Mouse (Mus musculus) heart, adult 11 months (tissue): ENCODE results near the gene Prpf38b.
A peak's percentile ranks its signal among the peaks of the same experiment; 100 is the strongest.

Experiments used
- DNase-seq: peaks from one replicate; pipeline ENCODE4 v3.0.0; 2022

Prpf38b gene

DNA sequence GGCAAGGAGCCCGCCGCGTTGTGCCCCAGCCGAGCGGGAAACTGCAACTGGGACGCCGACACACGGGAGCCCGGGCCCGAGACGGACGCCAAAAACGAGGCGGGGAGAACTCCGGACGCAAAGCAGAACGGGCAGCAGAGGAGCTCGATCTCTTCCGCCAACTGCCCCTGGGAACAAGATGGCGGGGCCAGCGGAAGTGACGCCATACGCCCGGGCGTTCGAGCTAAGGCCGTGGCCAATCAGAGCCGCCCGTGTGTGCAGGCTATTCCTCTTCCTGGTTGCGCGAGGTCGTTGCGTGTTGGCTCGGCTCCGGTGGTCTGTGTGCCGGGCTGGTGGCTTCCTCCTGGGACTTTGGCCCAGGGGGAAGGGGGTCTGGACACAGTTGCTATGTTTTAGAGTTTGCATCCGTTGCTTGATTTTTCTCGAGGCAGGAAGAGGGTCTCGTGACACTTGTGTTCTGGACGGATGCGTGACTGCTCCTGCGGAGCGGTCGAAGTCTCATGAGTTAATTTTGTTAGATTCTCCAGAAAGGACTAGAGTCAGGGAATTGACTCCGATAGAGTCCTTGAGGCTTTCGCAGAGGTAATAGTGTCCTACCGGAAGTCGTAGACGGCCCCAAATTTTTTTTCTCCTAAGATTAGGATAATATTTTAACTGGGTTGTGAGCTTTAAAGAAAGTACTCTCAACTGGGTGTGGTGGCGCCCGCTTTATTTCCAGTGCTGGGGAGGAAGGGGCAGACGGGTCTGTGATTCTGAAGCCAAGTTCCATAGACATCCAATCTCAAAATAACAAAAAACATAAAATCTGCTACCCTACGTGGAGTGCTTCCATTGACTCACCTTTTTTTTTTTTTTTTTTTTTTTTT lies at the start of gene Prpf38b:
TSS of gene Prpf38b (minus strand) at position 180 of the 866 bp plus-strand sequence.
- DNase-seq: peak; percentile 100

DNA sequence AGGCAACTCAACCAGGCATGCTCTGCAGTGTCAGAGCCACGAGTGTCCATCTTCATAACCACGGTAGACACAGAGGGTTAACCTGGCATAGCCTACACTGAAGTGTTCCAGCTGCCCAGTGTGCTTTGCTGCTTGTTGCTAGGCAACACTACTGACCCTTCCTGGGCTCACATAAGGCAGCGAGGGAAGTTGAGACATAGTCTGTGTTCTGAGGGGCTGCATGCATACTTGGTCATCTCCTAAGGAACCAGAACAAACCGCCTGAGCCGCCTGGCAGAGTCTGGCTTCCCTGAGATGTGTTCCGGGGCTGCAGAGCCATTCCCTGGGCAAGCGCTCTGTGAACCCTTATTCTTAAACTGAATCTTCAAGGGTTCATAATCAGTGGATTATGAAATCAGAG lies 49.7 kb upstream of the Prpf38b start:
- DNase-seq: peak; percentile 84

DNA sequence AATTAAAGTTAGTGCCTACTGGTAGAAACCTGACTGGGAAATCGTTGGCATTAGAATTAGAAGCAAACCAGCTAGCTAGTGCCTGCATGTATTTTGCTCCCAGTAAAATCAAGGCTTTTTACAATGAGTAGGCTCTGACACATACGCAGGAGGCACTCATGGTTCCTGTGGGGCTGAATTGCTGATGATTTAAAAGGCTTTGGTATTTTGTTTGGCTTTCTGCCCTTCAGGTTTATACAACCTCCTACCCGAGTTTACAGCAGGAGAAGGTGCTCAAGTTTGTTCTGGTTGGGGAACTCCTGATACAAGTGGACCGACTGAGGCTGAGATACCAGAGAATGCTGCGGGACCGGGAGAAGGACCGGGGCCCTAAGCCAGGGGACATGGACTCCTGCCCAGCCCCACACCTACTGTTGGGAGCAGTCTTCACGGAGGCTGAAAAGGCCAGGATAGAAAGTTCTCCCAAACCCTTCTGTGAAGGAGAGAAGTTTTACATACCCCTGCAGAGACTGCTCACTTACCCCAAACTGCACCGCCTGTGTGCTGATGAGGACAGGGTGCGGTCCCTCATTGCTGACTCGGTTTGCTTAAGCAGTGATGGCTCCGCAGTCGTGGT lies 48.3 kb upstream of the Prpf38b start:
- DNase-seq: peak; percentile 84

DNA sequence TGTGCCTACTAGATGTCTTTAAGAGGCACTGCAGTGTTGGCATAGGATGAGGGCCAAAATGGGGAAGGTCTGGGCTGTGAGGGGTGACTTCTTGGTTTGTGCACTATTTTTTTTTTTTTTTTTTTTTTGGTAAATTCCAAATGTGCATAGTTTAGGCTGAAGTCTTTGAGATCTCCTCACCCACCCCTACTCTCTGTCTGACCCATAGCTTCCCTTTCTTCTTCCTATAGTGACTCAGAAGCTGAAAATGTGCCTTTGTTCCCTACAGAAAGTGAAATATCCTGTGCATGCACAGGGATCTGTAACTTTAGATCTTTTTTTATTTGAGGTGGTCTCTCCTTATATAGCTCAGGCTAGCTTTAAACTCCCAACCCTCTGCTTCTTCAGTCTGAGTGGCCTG lies 46.4 kb upstream of the Prpf38b start:
- DNase-seq: peak; percentile 31

DNA sequence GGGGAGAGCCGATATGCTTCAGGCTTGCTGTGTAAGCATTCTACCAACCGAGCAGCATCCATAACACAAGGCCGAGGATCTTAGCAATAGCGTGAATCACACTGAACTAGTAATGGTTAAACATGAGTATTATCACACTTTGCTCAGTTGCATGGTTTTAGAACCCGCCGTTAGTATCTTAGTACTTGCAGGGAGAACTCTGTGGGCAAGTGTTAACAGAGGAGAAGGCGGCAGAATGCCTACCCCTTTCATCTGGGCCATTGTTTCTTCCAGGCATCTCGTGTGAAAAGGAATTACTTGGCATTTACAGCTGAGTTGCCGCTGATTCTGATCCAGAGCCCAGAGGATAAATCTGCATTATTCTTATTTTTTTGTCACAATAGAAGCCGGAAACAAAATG lies 29.5 kb upstream of the Prpf38b start:
- peak; percentile 61 for DNase-seq

DNA sequence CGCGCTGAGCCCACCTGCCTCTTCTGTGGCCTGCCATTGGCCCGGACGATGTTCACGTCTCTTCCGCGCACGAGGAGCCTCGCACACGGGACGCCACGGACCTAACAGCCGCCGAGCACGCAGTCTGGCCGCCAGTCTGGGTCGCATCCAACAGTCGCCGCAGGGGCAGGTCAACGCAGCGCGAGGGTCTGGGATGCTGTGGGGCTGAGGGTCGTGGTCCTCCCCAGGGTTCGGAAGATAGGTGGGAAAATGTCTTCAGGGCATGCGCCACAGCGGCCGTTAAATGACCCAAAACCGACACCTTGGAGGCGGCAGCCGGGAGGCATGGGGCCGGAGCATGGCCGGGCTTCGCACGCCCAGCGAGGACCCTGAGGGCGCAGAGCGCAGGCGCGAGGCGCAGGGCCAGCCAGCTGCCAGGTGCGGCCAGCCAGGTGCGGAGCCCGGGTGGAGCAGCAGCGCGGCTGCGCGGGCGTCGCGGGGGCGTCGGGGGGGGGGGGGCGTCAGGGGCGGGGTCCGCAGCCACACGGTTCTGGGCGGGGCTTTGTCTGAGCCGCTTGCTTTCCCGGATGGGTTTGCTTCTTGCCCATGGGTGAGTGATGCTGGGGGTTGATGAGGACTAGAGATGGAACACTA lies 28.6 kb upstream of the Prpf38b start, which contains the start of gene Gm9857:
TSS of gene Gm9857 (minus strand) at position 445 of the 633 bp plus-strand sequence.
- peak; percentile 74 for DNase-seq

DNA sequence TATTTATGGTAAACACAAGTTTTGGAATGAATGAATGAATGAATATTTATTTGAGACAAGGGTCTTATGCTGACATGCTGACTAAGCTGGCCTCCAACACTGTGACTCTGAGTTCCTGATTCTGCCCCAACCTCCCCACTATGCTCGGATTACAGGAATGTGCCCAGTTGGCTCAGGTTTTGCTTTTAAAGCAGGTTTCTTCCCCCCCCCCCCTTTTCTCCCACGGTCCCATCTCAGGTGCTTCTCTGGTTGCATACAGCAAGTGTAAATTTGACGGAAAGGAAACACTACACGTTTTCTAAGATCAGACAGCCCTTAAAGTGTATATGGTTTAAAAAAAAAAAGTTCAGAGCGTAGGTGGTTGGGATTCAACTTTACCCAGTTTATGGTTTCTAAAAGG lies 28.0 kb upstream of the Prpf38b start, which contains the start of gene Henmt1:
TSS of gene Henmt1 (plus strand) at position 301 of the 400 bp plus-strand sequence.
- DNase-seq: peak; percentile 61

DNA sequence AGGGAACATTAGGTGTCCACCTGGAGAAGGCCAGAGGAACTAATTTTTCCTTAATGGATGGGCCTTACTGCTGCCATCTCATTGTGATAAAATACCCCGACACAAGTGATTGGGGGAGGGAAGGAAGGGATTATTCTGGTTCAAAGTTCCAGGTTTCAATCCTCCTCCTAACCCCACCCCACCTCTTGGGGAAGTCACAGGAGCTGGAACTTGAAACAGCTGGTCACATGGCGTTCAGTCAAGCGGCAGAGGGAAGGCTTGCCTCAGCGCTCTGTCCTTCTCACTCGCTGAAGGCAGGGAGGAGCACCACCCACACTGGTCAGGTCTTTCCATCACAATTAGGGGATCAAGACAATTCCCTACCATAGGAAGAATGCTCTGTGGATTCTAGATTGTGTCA lies 27.2 kb upstream of the Prpf38b start:
- peak; percentile 72 for DNase-seq

DNA sequence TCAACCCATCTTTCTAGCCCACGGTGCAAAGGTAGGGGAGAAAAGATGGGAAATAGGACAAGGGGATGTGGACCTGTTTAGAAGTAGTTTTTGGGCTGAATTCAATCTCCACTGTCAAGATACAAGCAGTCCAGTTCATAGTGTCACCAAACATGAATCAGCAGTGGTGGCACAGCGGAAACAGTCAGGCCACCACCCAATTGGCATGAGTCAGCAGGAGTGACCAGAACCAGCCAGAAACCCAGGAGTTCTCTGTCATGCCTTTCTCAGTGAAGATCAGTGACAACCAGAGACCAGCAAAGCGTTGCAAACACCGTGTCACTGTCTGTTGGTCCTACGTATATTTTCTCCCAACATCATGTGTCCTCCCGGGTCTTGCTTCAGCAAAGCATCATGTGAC lies 22.0 kb upstream of the Prpf38b start:
- peak; percentile 42 for DNase-seq

DNA sequence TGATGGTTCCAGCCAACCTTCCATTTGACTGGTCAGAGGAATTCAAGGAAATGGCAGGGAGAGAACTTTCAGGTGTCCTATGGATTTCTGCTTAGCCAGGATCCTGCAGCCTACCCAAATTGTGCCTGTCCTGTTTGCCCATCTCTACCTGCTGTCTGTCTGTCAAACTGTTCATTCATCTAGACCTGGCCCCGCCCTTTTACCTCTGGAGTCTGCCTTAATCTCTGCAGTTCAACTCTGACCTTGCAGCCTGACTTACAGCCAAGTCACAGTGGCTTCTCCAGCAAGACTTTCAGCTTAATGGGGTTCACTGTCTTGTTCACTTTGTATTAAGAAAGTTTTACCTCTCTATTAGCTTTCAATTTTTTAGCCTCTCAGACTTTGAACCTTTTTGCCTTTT lies 14.8 kb upstream of the Prpf38b start:
- DNase-seq: peak; percentile 54

DNA sequence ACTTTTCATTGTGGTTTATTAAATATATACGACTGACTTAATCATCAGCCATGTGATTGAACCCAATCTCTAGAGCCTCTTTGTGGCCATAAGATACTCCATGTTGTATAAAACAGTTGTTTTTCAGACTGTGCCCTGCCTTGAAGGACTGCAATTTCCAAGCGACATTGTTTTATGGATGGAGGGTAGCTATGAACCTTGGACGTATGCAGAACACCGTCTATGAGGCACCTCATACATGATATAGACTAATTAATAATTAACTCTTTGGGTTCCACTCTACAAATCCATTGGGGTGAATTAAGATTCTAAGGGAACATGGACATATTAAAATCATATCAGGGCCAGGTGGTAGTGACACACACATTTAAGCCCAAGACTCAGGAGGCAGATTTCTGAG lies 14.2 kb upstream of the Prpf38b start:
- peak; percentile 42 for DNase-seq

DNA sequence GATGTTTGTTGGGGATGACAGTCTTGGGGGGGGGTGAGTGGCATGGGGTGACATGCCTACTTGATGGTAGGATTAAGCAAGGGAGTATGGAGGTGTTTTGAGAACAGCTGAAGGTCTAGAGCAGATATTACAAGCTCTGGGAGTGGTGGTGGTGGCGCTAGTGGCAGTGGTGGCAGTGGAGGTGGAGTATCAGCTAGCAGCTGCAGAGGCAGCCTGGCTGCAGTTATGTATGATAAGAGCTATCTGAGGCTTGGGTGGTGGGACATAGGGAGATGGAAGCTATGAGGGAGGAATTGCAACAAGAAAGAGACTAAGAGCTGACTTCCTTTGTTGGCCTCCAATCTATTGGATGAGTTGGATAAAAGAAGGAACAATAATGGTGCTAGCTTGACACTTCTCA lies 10.3 kb upstream of the Prpf38b start:
- DNase-seq: peak; percentile 70

DNA sequence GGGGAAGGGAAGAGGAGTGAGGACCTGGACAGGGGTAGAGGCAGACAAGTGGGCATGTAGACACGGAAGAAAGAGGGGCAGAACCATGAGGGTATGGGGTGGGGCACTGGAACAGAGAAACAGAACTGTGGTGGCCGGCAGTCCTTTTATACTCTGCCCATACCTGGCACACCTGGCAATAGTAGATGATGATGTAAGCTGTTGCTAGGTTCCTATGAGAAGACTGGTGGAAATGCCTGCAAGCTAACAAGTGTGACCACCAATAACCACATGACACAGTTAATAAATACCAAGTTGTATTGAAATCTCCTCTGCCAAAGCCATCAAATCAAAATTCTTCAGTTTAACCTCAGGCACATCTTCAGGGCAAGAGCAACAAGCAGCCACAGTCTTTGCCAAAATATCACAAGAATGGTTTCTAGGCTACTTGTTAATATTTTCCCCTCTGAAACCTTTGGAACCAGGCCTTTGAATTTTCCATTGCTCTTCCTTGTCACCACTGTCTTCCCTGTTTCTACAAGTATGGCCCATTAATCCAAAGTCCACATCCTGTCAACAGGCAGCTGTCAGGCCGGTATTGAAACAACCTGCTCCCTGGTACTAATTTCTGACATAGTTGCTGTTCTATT lies 9.0 kb upstream of the Prpf38b start:
- peak; percentile 53 for DNase-seq

DNA sequence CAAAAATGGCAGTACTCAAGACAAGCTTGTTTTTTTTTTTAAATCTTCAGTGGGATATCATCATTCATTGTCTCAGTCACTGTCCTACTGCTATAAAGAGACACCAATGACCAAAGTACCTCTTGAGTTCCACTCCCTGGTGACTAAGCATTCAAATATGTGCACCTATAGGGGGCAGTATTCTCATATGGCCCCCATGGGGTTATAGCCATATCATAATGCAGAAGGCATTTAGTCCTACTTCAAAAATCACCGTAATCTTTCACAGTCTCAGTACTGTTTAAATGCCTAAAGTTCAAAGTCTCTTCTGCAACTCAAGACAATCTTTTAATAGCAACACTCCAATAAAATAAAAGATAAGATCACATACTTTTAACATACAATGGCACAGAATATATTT lies 7.3 kb upstream of the Prpf38b start:
- DNase-seq: no peak

DNA sequence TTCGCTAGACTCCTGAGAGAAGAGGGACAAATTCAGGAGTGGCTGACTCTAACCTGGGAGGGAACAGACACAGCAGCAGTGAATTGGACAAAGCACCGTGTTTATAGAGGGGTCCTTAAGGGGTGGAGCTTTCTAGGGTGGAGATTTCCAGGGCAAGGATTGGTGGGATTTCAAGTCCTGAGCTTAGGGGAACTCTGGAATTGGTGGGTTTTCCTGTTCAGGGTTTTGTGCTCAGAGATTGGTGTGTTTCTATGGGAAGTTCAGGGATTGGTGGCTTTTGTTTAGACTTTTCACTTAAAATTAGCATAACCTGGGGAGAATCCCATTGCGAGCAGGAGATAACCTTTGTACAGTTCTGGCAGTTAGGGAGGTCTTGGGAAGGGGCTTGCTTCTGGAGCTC lies 6.5 kb upstream of the Prpf38b start:
- DNase-seq: peak; percentile 53

DNA sequence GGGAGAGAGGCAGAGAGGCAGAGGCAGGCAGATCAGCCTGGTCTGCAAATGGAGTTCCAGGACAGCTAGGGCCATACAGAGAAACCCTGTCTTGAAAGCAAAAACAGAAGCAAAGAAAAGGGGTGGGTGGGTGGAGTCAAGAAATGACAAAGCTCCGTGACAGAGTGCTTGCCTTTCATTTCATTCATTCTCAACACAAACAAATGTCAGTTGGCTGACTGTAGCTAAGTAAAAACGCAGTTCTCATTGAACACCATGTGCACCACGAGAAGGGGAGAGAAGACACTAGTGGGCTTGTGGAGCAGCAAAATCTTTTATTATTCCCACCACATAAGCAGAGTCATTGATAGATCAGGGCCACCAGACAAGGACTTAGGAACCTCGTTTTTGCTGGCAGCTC lies 5.3 kb upstream of the Prpf38b start:
- peak; percentile 48 for DNase-seq

DNA sequence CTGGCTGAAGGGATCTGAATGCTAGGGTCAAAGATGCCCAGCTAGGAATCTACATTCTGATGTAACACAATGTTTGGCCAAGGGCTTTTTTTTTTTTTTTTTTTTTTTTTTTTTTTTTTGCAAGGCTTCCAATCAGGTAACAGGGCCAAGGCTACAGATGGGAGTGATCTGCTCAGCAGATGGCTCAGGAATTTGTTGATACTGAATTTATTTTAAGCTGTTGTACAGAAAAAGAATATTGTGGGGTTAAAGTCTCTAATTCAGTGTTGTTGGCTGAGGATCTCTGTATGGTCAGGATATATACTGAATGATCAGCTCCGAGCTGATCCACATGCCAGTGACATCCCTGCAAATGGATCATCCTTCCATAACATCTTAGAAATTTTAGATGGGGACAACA lies 4.5 kb upstream of the Prpf38b start:
- no peak for DNase-seq

DNA sequence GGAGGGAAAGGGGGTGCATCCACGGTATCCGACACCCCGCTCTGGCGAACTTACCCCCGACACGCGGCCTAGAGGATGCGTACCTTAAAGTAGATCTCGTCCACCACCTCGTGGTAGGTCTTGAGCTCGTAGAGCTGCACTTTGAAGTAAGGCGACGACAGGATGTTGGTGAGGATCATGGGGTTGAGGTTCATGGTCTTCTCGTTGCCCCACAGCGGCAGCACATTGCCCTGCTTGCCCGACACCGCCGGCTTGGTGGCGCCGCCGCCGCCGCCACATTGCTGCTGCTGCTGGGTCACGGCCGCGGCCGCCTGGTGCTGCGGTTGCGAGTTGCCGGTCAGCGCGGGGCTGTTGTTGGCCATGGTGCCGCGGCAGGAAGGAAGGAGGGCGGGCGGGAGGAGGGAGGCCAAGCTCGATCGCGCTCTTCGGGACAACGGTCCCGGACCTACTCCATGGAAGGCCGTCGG lies 413 bp downstream of the Prpf38b start:
- peak; percentile 97 for DNase-seq

DNA sequence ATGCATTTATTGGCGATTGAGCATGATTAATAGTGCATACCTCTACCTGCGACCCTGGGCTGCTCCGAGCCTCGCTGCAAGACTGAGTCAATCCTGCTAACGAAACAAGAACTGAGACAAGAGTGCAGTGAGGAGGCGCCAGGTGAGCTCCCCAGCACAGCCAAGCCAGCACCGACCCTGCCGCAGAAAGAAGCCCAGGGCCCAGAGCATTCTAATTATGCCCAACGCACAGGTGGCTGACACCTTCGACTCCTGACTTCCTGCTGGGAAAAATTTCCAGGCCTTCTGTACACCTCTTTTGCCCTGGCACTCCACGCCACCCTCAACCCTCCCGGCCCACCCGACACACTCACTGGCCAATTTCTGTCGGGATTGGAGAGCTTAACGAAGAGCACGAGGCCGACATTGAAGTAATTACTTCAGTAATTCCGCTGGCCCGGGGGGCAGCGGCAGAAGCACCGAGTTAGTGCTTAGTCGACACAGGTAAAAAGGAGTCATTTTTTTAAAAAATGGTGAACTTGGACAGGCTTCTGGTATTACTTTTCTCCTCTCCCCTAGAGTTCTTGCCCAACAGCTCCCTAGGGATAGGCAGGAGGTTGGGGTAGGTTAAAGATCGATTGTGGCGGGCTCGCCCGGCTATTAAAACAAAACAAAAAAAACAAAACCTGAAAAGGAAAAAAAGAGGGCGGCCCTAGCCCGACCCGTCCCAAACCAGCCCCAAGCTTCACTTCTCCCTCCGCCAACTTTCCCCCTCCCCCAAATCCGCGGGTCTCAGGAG lies 1.0 kb downstream of the Prpf38b start:
- peak; percentile 86 for DNase-seq

DNA sequence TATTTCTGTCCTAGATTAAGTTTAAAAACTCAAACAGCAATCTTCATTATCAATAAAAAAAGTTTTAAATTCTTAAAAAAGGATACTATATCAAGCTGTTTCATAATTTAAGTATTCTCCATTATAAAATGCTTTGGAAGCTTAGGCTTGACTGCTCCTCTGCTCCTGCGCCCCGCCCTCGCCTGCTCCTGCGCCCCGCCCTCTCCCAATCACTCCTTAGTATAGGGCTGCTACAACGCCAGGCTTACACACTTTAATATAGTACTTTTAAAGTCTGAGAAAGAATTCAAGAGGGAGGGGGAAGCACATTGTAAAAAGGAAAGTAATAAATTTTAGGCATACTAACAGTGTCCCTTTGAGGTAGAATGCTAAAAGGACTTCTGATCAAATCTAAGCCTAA lies 8.6 kb downstream of the Prpf38b start:
- DNase-seq: peak; percentile 63

DNA sequence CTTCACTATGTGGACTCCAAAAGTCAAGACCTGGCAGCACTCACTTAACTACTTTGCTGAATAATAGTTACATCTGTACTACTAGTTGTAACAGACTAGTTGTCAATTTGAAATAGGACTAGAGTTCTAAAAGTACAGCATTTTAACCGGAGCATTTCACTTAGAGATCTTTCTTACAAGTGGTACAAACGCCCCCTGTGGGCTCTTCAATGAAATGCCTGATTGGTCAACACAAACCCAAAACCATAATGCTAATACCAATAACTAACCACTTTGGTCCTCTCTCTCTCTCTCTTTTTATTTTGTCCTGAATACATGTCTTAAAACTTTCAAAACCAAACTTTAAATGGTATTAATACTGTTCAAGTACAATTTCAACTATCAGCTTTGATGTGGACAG lies 9.5 kb downstream of the Prpf38b start:
- peak; percentile 46 for DNase-seq

DNA sequence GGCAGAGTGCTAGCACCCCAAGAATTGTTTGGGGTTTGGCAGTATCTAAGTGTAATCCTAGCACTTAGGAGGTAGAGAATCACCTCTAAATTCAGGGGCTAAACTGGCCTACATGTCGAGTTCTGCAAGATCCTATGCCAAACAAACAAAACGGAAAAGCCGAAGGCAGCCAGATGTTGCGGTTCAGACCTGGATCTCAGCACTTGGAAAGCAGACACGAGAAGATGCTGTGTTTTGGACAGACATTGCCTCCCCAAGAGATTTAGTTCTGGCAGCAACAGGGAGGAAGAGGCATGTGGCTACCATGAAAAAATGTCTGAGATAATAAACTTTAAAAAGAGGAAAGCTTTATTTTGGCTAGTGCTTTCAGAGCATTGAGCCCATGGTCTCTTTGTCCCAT lies 10.8 kb downstream of the Prpf38b start:
- peak; percentile 93 for DNase-seq
